Mouse (Mus musculus): Measurements from ENCODE around the gene Mast1. TPM values are rescaled to one million over a fixed set of nuclear protein-coding genes. Genes with fewer than 3 reads are reported as not detected.
A peak's percentile ranks its signal among the peaks of the same experiment; 100 is the strongest.

Gene Mast1
- polyA plus RNA-seq, 1 experiment = 166 TPM

DNA sequence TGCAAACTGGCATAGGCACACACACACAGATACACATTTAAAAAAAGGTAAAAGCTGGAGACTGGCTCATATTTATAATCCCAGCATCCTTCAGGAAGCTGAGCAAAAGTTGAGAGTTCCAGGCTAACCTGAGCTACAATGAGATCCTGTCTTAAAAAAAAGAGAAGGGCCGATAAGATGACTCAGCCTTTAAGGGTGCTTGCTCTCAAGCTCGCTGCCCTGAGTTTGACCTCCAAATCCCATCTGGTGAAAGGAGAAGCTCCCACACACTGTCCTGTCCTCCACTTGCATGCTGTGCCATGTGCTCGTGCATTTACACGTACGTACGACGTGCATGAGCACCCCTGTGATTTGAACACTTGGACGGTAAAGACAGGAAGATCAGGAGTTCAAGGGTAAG lies 29.7 kb downstream of the Mast1 start:
- TF ChIP-seq POLR2A (IDR thresholded peaks at IDR 0.05; ENCODE audit: borderline replicate concordance, extremely low read depth, insufficient read depth, insufficient read length, poor library complexity, severe bottlenecking) = no peak
- no peak for TF ChIP-seq CTCF (IDR thresholded peaks at IDR 0.05; ENCODE audit: borderline replicate concordance, extremely low read depth, insufficient read depth, insufficient read length)
- DNase-seq (ENCODE audit: low read depth) = no peak

DNA sequence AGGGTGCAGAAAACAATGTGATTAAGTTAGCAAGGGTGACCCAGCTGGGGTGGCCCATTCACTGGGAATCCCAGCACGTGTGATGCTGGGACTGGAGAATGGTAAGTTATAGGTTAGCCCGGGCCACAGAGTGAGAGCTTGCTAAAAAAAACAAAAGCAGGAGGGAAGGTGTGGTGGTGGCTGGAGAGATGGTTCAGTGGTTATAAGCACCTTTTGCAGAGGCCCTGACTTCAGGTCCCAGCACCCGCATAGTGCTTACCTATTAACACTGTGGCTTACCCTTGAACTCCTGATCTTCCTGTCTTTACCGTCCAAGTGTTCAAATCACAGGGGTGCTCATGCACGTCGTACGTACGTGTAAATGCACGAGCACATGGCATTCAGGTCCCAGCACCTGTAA lies 30.1 kb downstream of the Mast1 start:
- no peak for DNase-seq (ENCODE audit: low read depth)
- TF ChIP-seq CTCF (IDR thresholded peaks at IDR 0.05; ENCODE audit: borderline replicate concordance, extremely low read depth, insufficient read depth, insufficient read length) (no peak), POLR2A (IDR thresholded peaks at IDR 0.05; ENCODE audit: borderline replicate concordance, extremely low read depth, insufficient read depth, insufficient read length, poor library complexity, severe bottlenecking) (no peak)

DNA sequence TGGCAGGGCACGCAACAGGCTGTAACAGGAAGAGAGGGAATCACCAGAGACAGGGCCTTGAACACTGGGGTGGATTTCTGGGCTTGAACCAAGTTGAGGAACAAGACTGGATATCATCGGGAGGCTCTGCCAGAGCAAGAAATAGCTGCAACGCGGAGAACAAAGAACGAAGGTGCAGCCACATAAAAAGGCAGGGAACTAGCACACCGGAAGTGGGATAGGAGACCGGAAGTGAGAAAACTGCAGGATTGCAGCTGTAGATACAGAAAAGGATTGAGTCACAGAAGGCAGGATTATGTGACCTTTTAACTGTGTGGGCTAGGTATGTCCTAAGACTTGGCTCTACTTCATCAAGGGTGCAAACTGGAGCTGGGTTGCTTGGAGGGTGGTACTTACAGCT lies 32.8 kb downstream of the Mast1 start:
- TF ChIP-seq POLR2A (IDR thresholded peaks at IDR 0.05; ENCODE audit: borderline replicate concordance, extremely low read depth, insufficient read depth, insufficient read length, poor library complexity, severe bottlenecking) (no peak), CTCF (IDR thresholded peaks at IDR 0.05; ENCODE audit: borderline replicate concordance, extremely low read depth, insufficient read depth, insufficient read length) (no peak)
- DNase-seq (ENCODE audit: low read depth) = no peak

DNA sequence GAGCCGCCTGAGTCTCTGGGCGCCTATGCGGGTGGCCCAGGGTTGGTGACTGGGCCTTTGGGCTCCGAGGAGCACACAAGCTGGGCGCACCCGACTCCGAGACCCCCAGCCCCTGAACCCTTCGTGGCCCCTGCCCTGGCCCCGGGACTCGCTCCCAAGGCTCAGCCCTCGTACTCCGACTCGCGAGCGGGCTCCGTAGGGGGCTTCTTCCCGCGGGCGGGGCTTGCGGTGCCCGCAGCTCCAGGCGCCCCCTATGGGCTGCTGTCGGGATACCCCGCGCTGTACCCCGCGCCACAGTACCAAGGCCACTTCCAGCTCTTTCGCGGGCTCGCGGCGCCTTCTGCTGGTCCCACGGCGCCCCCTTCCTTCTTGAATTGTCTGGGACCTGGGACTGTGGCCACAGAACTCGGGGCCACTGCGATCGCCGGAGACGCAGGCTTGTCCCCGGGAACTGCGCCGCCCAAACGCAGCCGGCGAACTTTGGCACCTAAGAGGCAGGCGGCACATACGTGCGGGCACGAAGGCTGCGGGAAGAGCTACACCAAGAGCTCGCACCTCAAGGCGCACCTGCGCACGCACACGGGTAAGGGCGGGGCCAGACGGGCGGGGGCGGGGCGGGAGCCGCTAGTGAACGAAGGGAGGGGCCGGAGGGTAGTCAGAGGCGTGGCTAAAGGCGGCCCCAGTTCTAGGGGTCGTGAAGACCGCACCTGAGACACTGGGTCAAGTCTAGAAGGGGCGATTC lies 34.1 kb downstream of the Mast1 start:
- no peak for TF ChIP-seq POLR2A (IDR thresholded peaks at IDR 0.05; ENCODE audit: borderline replicate concordance, extremely low read depth, insufficient read depth, insufficient read length, poor library complexity, severe bottlenecking)
- peak; percentile 82 for TF ChIP-seq CTCF (IDR thresholded peaks at IDR 0.05; ENCODE audit: borderline replicate concordance, extremely low read depth, insufficient read depth, insufficient read length)
- DNase-seq (ENCODE audit: low read depth) = peak; percentile 95

DNA sequence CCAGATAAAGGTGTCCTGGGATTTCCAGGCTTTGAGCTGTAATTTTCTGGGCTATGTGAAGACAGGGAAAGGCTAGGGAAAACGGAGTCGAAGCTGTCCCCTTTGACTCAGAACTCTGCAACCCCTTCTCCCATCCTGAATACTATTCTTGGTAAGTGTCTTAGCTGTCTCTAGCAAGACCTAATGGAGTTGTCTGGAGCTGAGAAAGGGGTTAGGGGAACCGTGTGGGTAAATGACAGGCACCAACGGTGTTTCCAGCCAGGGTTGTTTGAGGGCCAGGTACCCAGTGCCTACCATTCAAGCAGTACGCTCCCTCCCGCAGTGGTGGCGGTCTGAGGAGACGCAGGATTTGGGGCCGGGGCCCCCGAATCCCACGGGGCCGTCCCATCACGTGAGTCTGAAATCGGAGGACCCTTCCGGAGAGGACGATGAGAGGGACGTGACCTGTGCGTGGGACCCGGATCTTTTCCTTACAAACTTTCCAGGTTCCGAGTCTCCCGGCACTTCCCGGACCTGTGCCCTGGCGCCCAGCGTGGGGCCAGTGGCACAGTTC lies 34.7 kb downstream of the Mast1 start:
- no peak for TF ChIP-seq POLR2A (IDR thresholded peaks at IDR 0.05; ENCODE audit: borderline replicate concordance, extremely low read depth, insufficient read depth, insufficient read length, poor library complexity, severe bottlenecking)
- no peak for TF ChIP-seq CTCF (IDR thresholded peaks at IDR 0.05; ENCODE audit: borderline replicate concordance, extremely low read depth, insufficient read depth, insufficient read length)

DNA sequence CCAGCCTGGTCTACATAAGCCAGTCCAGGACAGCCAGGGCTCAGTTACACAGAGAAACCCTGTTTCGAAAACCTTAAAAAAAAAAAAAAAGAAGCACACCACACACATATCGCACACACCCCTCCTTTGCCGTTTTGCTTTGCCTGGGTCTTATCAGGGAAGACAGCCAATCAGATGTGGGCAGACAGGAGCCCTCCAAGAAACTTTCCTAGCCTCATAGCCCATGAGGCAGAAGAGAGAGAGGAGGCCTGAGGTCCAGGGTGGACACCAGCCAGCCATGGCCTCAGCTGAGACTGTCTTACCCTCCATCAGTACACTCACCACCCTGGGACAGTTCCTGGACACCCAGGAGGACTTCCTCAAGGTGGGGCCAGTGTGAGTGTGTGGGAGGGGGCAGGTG lies 35.4 kb downstream of the Mast1 start, which contains the start of gene Klf1:
TSS of gene Klf1 (plus strand) at position 177 of the 400 bp plus-strand sequence.
- no peak for DNase-seq (ENCODE audit: low read depth)
- TF ChIP-seq CTCF (IDR thresholded peaks at IDR 0.05; ENCODE audit: borderline replicate concordance, extremely low read depth, insufficient read depth, insufficient read length) = no peak
- TF ChIP-seq POLR2A (IDR thresholded peaks at IDR 0.05; ENCODE audit: borderline replicate concordance, extremely low read depth, insufficient read depth, insufficient read length, poor library complexity, severe bottlenecking) = no peak

More for the DNA sequence above, 34.7 kb downstream of the Mast1 start:
- DNase-seq (ENCODE audit: low read depth) = peak; percentile 22

DNA sequence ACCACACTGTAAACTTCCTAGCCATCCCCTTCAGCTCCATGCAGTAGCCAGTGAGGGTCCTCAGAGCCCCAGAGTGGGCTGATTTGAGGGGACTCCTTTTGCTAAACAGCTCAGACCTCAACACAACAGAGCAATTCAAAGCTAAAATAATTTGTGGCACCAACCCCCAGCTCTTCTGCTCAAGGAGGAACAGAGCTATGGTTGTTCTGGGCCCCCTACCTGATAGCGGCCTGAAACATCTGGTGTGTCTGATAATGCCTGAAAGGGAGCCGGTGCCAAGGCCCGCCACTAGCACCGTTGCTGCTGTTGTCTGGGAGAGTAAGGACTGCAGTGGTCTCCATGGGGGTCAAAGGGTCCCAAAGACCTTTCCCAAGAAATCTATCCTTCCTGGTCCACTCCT lies 36.1 kb downstream of the Mast1 start:
- no peak for DNase-seq (ENCODE audit: low read depth)
- no peak for TF ChIP-seq POLR2A (IDR thresholded peaks at IDR 0.05; ENCODE audit: borderline replicate concordance, extremely low read depth, insufficient read depth, insufficient read length, poor library complexity, severe bottlenecking)
- TF ChIP-seq CTCF (IDR thresholded peaks at IDR 0.05; ENCODE audit: borderline replicate concordance, extremely low read depth, insufficient read depth, insufficient read length) = no peak

DNA sequence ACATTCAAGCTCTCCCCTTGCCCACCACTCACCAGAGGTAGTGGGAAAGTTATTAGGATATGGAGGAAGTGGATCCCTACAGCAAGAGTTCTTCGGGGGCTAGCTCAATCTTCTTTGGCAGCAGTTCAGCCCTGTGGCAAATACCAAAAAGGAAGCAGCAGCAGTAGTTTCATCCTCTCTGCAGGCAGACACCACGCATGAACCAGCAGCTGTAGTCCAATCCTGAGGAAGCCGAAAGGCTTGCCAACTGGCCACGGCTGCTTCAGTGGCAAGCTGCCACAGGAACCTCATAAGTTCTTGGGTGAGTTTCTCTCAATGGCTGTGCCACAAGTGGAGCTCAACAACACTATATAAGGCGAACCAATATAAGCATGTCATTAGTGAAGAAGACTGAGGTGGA lies 41.2 kb downstream of the Mast1 start:
- DNase-seq (ENCODE audit: low read depth) = no peak
- TF ChIP-seq POLR2A (IDR thresholded peaks at IDR 0.05; ENCODE audit: borderline replicate concordance, extremely low read depth, insufficient read depth, insufficient read length, poor library complexity, severe bottlenecking) = no peak
- no peak for TF ChIP-seq CTCF (IDR thresholded peaks at IDR 0.05; ENCODE audit: borderline replicate concordance, extremely low read depth, insufficient read depth, insufficient read length)

DNA sequence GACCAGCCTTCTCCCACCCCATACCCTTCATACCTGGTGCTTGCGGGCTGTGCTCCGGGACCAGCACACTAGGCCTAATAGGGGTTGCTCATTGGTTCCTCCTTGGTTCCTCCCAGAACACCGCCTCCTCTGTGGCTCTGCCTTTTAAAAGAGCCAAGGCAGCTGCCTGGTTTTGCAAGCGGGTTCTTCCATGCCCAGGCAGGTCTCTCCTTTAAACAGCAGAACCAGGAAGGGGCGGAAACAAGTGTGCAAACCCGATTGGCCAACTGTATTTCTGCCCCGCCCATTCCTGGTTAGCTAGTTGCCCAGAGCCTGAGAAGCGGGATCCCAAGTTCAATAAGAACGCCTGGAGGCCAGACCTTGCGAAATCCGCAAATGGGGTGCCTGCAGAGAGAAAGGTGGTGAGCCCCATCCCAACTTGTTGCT lies 43.4 kb downstream of the Mast1 start, which contains the start of gene Gcdh:
TSS of gene Gcdh (minus strand) at position 213 of the 426 bp plus-strand sequence.
- DNase-seq (ENCODE audit: low read depth) = peak; percentile 99
- TF ChIP-seq POLR2A (IDR thresholded peaks at IDR 0.05; ENCODE audit: borderline replicate concordance, extremely low read depth, insufficient read depth, insufficient read length, poor library complexity, severe bottlenecking) = no peak
- no peak for TF ChIP-seq CTCF (IDR thresholded peaks at IDR 0.05; ENCODE audit: borderline replicate concordance, extremely low read depth, insufficient read depth, insufficient read length)

DNA sequence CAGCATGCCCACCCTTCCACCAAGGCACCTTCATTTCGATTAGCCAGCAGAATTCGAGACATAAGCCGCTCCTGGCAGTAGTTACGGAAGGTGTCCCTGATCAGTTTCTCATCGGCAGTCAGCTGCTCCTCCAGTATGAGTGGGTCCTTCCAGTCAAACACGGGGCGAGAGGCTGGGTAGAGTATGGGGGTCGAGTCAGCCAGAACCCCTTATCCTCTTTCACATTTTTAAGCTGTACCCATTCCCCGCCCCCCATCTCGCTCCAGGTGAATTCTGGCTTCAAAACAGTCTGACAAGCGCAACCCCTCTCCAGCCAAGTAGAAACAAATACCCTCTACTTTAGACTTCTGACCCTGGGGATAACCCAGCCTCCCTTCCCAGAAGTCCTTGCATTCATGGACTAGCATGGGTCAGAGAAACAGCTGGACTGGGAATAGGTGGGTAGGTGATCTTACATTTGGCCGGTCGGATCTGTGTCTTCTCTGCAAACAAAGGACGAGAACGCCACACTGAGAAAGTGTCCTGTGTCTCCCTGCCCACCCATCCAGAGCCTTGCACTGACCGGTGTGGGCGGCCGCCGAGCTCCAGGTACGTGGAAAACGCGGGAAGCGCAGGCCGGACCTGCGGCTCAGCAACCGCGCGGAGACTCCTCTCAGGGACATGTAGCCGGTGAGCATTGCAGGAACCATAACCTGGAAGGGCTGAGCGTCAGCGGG lies 44.0 kb downstream of the Mast1 start:
- TF ChIP-seq POLR2A (IDR thresholded peaks at IDR 0.05; ENCODE audit: borderline replicate concordance, extremely low read depth, insufficient read depth, insufficient read length, poor library complexity, severe bottlenecking) = no peak
- TF ChIP-seq CTCF (IDR thresholded peaks at IDR 0.05; ENCODE audit: borderline replicate concordance, extremely low read depth, insufficient read depth, insufficient read length) = no peak
- DNase-seq (ENCODE audit: low read depth) = no peak

DNA sequence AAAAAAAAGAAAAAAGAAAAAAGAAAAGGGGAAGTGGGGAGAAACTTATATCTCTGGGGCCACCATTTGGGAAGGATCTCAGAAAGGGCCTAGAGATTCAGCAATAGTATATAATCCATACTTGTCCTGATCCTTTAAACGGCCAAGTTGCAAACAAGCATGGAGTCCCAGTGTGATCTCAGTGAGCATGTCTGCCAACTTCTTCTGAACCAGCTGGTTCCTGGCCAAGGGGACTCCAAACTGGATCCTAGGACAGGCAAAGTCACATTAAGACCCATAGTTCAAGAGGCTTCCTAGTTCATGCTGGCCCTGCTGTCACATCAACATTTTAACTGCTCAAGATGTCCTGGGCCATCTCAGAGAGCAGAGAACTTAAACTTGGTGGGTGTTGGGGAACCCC lies 48.0 kb downstream of the Mast1 start:
- no peak for DNase-seq (ENCODE audit: low read depth)
- TF ChIP-seq POLR2A (IDR thresholded peaks at IDR 0.05; ENCODE audit: borderline replicate concordance, extremely low read depth, insufficient read depth, insufficient read length, poor library complexity, severe bottlenecking) (no peak), CTCF (IDR thresholded peaks at IDR 0.05; ENCODE audit: borderline replicate concordance, extremely low read depth, insufficient read depth, insufficient read length) (no peak)
